Mouse (Mus musculus): Measurements from ENCODE around the gene F11r. TPM values are rescaled to one million over a fixed set of nuclear protein-coding genes. Genes with fewer than 3 reads are reported as not detected.

F11r gene
- polyA plus RNA-seq (2015; fragmentation: Nextera tagmentation; extraction: Ambion mirVana), result 29.7 and 32.8 TPM in 2 replicates

DNA sequence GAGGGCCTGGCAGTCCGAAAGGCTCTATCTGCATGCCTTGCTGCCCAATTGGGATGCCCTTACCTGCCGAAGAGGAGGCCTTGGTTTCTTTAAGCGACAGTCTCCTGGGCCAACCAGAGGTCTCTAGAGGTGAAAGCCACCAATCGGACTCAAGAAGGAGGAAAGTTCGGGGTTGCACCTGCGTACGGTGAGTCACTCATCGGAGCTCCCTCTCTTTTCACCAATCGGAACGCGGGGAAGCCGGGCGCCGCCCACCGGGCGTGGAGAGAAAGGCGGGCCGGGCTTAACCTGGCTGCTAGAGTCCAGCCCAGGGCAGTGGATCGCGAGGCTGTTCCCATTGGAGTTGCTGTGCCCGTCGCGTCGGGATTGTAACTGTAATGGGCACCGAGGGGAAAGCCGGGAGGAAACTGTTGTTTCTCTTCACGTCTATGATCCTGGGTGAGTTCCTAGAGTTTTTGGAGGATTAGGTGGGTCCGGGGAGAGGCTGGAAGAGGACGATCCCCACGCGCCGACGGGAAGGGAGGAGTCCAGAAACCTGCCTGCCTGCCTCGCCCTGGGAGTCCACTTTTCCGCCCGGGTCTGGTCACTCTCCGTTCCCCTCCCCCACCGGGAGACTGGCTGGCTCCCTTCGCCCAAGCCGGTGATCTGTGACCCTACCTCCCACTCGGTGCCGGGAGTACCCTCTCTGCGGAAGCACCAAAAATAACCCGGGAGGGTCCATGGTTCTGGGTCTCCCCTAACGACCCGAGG is at the start of gene F11r:
Gene F11r (plus strand): TSS at position 272 of the 750 bp plus-strand sequence.
- WGBS (ENCODE audit: insufficient replicate concordance), result 2% methylated on average over 46 of the region's 46 CpGs
- Histone ChIP-seq H3K27ac (replicated peaks) (peak within 1 kb of the TSS; percentile 73), H3K4me1 (replicated peaks) (peaks cover 28% of the 10 kb centered on the region)

DNA sequence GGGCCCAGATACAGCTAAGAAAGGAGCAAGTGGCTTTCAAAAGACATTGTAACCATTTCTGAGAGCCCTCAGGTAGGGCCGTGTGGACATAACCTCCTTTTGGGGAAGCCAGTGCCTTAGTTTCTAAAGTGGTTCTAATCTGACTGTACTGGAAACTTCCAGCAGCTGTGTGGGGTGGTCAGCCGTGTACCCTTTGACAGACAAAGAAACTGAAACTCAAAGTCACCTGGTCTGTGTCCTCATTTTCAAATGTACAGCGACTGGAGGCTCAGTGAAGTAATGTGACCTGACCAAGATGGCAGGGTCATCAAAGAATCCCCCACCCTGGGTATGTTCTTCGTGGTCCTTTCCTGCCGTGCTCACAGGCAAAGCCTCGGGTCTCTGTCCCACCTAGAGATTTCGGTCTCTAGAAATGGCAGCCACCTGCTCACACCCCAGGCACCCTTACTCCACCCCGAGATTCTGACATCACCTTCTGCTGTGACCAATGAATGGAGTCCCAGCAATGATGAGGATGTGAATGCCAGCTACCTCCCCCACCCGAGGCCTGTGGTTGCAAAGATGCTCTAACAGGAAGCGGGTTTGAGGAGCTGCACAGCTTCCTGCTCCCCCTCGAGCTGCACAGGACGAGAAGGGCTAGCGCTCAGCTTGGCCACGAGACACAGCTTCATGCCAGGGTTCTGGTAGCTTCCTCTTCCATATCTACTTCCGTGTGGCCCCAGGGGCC is 48.8 kb upstream of the F11r start, which contains the start of gene Arhgap30:
Gene Arhgap30 (plus strand): TSS at position 579 of the 727 bp plus-strand sequence.
- Histone ChIP-seq H3K27ac (replicated peaks) (peak within 1 kb of the TSS; percentile 72), H3K4me1 (replicated peaks) (peaks cover 16% of the 10 kb centered on the region), H3K4me3 (replicated peaks) (peak within 1 kb of the TSS; percentile 47), H3K4me2 (peak within 1 kb of the TSS; percentile 58), H3K9ac (no peak within 1 kb of the TSS), H3K36me3 (replicated peaks) (no peaks in the 10 kb centered on the region), H3K9me3 (replicated peaks) (no peaks in the 10 kb centered on the region), H3K27me3 (peaks cover 2% of the 10 kb centered on the region; the same call in 1 of the 2 replicates)
- peak; percentile 62 for ATAC-seq (ENCODE audit: insufficient read depth)
- 20% methylated on average over 15 of the region's 15 CpGs for WGBS (ENCODE audit: insufficient replicate concordance)

More for the DNA sequence above, at the start of gene F11r:
- peak within 1 kb of the TSS; percentile 40 for H3K9ac ChIP-seq
- H3K4me2 ChIP-seq, result peak within 1 kb of the TSS; percentile 58
- no peaks in the 10 kb centered on the region for H3K36me3 ChIP-seq (replicated peaks)
- peak; percentile 84 for ATAC-seq (ENCODE audit: insufficient read depth)
- H3K9me3 ChIP-seq (replicated peaks), result no peaks in the 10 kb centered on the region
- H3K27me3 ChIP-seq, result peaks cover 55% of the 10 kb centered on the region
- peak within 1 kb of the TSS; percentile 58 for H3K4me3 ChIP-seq (replicated peaks)

DNA sequence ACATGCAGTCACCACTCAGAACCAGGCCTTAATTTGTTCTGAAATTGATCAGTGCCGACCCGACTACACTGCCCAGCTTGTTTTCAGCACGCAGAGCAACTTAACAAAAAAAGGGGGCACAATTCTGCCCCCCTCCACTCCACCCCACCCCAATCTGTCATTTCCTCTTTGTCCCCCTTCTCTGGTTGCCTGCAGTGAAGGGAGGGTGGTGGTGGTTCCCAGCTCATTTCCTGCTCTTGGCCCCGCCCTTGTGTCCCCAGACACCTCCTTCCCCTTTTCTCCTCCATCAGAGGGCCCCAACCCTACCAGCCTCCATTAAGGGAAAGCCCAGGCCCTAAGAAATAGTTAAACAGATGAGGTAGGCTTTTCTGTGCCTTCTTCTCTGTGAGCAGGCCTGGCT is 47.2 kb upstream of the F11r start:
- H3K4me2 ChIP-seq, result peak overlapping the region; percentile 58
- 0 out of 2 replicates have a peak overlapping the region, but pooled peaks have one; percentile 72 for H3K27ac ChIP-seq (replicated peaks)
- no peak overlapping the region for H3K9ac ChIP-seq
- no peaks in the 10 kb centered on the region for H3K36me3 ChIP-seq (replicated peaks)
- 9% methylated on average over 4 of the region's 4 CpGs for WGBS (ENCODE audit: insufficient replicate concordance)
- no peaks in the 10 kb centered on the region for H3K27me3 ChIP-seq
- no peaks in the 10 kb centered on the region for H3K9me3 ChIP-seq (replicated peaks)
- H3K4me1 ChIP-seq (replicated peaks), result peaks cover 16% of the 10 kb centered on the region
- peak; percentile 37 for ATAC-seq (ENCODE audit: insufficient read depth)
- H3K4me3 ChIP-seq (replicated peaks), result peak overlapping the region; percentile 47

DNA sequence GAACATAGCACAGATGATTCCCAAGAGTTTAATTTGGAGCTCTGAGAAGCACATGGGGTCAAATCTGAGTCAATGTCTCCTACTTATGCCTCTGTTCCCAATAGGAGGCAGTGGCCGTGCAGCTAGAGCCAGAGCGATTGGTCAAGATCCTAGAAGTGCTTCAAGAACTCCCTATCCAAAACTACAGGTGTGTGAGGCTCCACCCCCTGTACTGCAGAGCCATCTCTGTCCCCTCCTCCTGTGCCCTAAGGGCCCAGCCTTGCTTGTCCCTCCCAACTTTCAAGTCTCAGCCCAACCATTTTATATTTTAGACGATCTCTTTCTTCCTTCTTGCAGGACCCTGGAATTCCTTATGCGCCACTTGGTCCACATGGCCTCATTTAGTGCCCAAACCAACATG is 35.5 kb upstream of the F11r start:
- Histone ChIP-seq H3K27ac (replicated peaks) (no peak overlapping the region), H3K4me1 (replicated peaks) (no peaks in the 10 kb centered on the region), H3K27me3 (no peaks in the 10 kb centered on the region), H3K36me3 (replicated peaks) (no peaks in the 10 kb centered on the region), H3K4me2 (no peak overlapping the region), H3K9me3 (replicated peaks) (no peaks in the 10 kb centered on the region), H3K9ac (no peak overlapping the region), H3K4me3 (replicated peaks) (no peak overlapping the region)
- no peak for ATAC-seq (ENCODE audit: insufficient read depth)
- 76% methylated on average over 4 of the region's 4 CpGs for WGBS (ENCODE audit: insufficient replicate concordance)

DNA sequence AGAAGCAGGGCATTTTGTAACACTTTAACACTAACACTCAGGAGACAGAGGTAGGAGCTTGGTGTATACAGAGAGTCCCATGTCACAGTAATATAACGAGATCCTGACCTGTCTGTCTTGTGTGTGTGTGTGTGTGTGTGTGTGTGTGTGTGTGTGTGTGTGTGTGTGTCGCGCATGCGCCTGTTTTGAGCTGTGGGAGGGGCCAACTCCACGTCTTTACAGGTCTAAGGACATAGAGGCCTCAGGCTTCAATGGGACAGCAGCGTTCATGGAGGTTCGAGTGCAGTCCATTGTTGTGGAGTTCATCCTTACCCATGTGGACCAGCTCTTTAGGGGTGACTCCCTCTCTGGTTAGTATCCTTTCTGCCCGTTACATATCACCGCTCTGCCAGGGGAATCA is 34.3 kb upstream of the F11r start:
- Histone ChIP-seq H3K36me3 (replicated peaks) (0 out of 2 replicates have a peak, but pooled peaks cover 7% of the 10 kb centered on the region), H3K4me2 (no peak overlapping the region), H3K9me3 (replicated peaks) (no peaks in the 10 kb centered on the region), H3K4me1 (replicated peaks) (no peaks in the 10 kb centered on the region), H3K9ac (no peak overlapping the region), H3K27ac (replicated peaks) (no peak overlapping the region), H3K27me3 (no peaks in the 10 kb centered on the region), H3K4me3 (replicated peaks) (no peak overlapping the region)
- ATAC-seq (ENCODE audit: insufficient read depth), result no peak
- WGBS (ENCODE audit: insufficient replicate concordance), result 73% methylated on average over 9 of the region's 9 CpGs

DNA sequence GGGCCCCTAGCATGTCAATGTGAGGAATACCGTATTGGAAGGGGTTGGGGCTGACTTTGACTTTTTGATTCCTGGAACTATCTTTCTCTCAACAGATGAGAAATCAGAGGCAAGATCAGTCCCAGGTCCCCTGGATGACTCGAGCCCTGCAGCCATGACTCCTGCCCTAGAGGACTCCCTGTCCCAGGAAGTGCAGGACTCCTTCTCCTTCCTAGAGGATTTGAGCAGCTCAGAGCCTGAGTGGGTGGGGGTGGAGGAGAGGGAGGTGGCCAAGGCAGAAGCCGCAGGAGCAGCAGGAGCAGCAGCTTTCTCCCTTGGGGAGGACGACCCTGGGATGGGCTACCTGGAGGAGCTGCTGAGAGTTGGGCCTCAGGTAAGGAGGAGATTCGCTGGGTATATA is 30.1 kb upstream of the F11r start:
- H3K4me1 ChIP-seq (replicated peaks), result no peaks in the 10 kb centered on the region
- H3K4me2 ChIP-seq, result no peak overlapping the region
- ATAC-seq (ENCODE audit: insufficient read depth), result no peak
- H3K27ac ChIP-seq (replicated peaks), result no peak overlapping the region
- 57% methylated on average over 5 of the region's 5 CpGs for WGBS (ENCODE audit: insufficient replicate concordance)
- H3K36me3 ChIP-seq (replicated peaks), result 0 out of 2 replicates have a peak, but pooled peaks cover 7% of the 10 kb centered on the region
- H3K9me3 ChIP-seq (replicated peaks), result no peaks in the 10 kb centered on the region
- no peak overlapping the region for H3K9ac ChIP-seq
- peaks cover 11% of the 10 kb centered on the region; the same call in 1 of the 2 replicates for H3K27me3 ChIP-seq
- H3K4me3 ChIP-seq (replicated peaks), result no peak overlapping the region

DNA sequence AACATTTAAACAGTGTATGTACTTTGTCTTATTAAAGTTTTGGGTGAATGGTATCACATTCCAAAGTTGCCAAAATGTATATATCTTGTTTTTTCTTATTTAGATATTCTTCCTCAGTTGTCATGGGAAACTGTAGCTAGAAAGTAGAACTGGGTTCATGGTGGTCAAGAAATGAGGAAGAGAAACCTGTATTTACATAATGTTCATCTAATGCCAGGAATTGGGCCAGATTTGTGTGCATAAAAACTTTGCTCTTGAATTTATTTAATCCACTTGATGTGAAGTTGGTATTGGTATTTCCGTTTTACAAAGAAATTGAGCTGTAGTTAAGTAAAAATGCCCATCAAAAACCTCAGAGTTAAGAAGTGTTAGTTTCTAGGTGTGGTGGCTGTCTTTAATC is 27.1 kb upstream of the F11r start:
- WGBS (ENCODE audit: insufficient replicate concordance), result 76% methylated on average over 1 of the region's 1 CpGs
- no peak overlapping the region for H3K9ac ChIP-seq
- no peaks in the 10 kb centered on the region for H3K9me3 ChIP-seq (replicated peaks)
- H3K4me2 ChIP-seq, result no peak overlapping the region
- H3K4me1 ChIP-seq (replicated peaks), result peaks cover 24% of the 10 kb centered on the region
- H3K27ac ChIP-seq (replicated peaks), result no peak overlapping the region
- peaks cover 11% of the 10 kb centered on the region; the same call in 1 of the 2 replicates for H3K27me3 ChIP-seq
- H3K36me3 ChIP-seq (replicated peaks), result 0 out of 2 replicates have a peak, but pooled peaks cover 9% of the 10 kb centered on the region
- no peak for ATAC-seq (ENCODE audit: insufficient read depth)
- no peak overlapping the region for H3K4me3 ChIP-seq (replicated peaks)

DNA sequence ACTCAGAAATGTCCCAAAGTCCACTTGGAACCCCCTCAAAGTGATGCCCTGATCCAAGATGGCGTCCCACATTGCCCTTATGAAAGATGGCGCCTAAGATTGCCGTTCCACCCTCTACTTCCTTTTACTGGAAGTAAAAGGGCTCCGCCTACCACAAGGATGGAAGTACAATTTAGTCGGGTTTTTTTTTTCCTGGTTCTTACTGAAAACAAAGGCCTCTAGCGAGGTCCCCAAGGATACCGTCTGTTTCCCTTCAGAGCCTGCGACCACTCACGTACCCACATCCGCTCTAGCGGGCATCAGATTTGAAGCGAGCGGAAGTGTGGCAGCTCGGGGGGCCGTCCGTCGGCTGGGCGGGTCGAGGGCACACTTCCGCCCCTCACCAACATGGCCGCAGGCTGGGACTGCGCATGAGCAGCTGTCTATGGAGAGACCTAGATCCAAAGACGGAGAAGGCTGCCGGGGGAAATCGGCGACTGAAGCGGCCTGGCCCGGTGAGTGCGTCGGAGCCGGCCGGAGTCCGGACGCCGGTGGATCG is 26.3 kb upstream of the F11r start, which contains the start of gene Usf1:
Gene Usf1 (plus strand): TSS at position 367 of the 538 bp plus-strand sequence.
- peak; percentile 94 for ATAC-seq (ENCODE audit: insufficient read depth)
- no peaks in the 10 kb centered on the region for H3K9me3 ChIP-seq (replicated peaks)
- under 1% methylated on average over 36 of the region's 36 CpGs for WGBS (ENCODE audit: insufficient replicate concordance)
- H3K9ac ChIP-seq, result peak within 1 kb of the TSS; percentile 90
- H3K4me2 ChIP-seq, result peak within 1 kb of the TSS; percentile 75
- H3K4me1 ChIP-seq (replicated peaks), result peaks cover 24% of the 10 kb centered on the region
- H3K4me3 ChIP-seq (replicated peaks), result peak within 1 kb of the TSS; percentile 86
- H3K27me3 ChIP-seq, result peaks cover 11% of the 10 kb centered on the region; the same call in 1 of the 2 replicates
- H3K27ac ChIP-seq (replicated peaks), result peak within 1 kb of the TSS; percentile 80
- peaks cover 17% of the 10 kb centered on the region for H3K36me3 ChIP-seq (replicated peaks)

DNA sequence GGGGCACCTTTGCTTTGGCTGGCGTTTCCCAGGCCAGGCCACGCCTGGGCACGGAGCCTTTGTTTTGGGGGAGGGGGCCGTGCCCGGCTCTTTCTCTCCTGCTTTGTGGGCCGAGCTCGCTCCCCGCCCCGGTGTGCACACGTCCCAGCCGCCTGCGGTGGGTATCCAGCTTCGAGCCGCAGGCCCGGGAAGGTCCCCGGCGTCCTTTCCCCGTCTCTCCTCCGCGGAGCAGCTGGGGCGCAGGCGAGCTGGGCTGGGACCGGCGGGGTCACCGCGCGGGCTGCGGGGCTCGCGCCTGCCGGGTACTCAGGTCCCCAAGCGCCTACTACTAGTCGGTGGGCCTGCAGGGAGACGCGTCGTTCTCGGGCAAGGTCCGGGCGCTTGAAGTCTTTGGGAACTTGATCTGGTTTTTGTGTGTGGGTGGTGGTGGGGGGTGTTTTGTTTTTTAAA is 25.8 kb upstream of the F11r start:
- Histone ChIP-seq H3K9ac (peak overlapping the region; percentile 90), H3K4me2 (peak overlapping the region; percentile 75), H3K4me1 (replicated peaks) (peaks cover 24% of the 10 kb centered on the region), H3K4me3 (replicated peaks) (peak overlapping the region; percentile 86), H3K9me3 (replicated peaks) (no peaks in the 10 kb centered on the region), H3K27ac (replicated peaks) (peak overlapping the region; percentile 80), H3K36me3 (replicated peaks) (peaks cover 21% of the 10 kb centered on the region), H3K27me3 (peaks cover 11% of the 10 kb centered on the region; the same call in 1 of the 2 replicates)
- ATAC-seq (ENCODE audit: insufficient read depth), result peak; percentile 62
- WGBS (ENCODE audit: insufficient replicate concordance), result under 1% methylated on average over 39 of the region's 39 CpGs

DNA sequence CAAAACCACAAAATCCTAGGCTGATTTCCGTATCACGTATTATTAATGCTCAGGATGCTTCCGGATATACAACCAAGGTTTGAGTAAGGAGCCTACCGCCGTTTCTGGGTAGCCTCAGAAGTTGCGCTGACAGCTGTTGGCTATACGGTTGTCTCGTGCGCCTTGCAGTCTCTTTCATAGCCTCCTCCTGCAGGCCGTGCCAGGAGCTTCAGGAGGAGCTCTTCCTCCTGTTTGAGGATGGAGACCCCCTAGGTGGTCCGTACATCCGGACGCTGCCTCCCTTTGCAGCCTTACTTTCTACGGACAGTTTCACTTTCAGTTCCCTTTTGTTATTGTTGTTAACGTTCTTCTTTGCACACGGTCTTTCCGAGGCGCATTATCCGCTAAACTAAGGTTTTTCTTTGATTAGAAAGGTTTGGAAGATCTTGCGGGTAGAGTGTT is 25.3 kb upstream of the F11r start:
- 1% methylated on average over 20 of the region's 20 CpGs for WGBS (ENCODE audit: insufficient replicate concordance)
- Histone ChIP-seq H3K36me3 (replicated peaks) (peaks cover 24% of the 10 kb centered on the region), H3K27me3 (peaks cover 11% of the 10 kb centered on the region; the same call in 1 of the 2 replicates), H3K4me1 (replicated peaks) (peaks cover 24% of the 10 kb centered on the region), H3K9ac (peak overlapping the region; percentile 90), H3K27ac (replicated peaks) (peak overlapping the region; percentile 80), H3K9me3 (replicated peaks) (no peaks in the 10 kb centered on the region), H3K4me3 (replicated peaks) (peak overlapping the region; percentile 86), H3K4me2 (peak overlapping the region; percentile 75)
- ATAC-seq (ENCODE audit: insufficient read depth), result no peak

All from liver, embryonic 15.5 days (tissue).